Mouse (Mus musculus) gastrocnemius, postnatal 25 days (tissue): ENCODE results near the gene Chrm4. TPM values are rescaled to one million over a fixed set of nuclear protein-coding genes. Genes with fewer than 3 reads are reported as not detected.

Experiments
- DNase-seq: peaks from one replicate; pipeline ENCODE4 v3.0.0; 2022
- total RNA-seq, 2 experiments: library from RNA; stranded (reverse); gene quantifications; 1 replicate in 1 of 2; 2 replicates in 1 of 2; pipeline ENCODE4 v1.2.3; 2021

Chrm4 gene
- total RNA-seq, 2 experiments from 2014 or later: not detected

GRCm38 (mm10) chr2:91944170-91944950 lies 17.3 kb downstream of the Chrm4 start:
- peak; percentile 72 for DNase-seq

DNA sequence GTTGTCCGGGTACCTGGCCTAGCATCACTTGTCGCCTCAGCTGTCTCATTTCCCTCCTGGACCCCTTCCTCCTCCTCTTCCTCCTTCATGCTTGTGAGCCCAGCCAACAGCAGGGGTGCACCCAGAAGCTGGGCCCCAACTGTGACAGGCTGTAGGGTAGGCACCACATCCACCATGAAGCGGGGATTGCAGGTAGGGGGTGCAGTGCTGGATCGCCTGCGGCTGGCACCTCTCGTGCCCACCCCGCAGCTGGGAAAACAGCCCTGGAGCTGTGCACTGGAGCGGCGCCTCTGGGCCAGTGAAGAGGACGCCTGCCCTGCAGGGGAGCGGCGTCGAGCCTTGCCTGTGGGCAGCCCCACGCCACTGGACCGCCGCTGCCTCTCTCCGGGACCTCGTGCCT lies 18.4 kb downstream of the Chrm4 start, which contains the start of gene Gm9821:
Gene Gm9821 (plus strand): TSS at position 221 of the 400 bp plus-strand sequence.
- peak; percentile 5 for DNase-seq

GRCm38 (mm10) chr2:91946836-91947235 lies 19.8 kb downstream of the Chrm4 start:
- peak; percentile 30 for DNase-seq

- peak; percentile 68 for DNase-seq
These were observed 20.5 kb downstream of the Chrm4 start for GRCm38 (mm10) chr2:91947397-91948150.

GRCm38 (mm10) chr2:91948151-91948509 lies 21.1 kb downstream of the Chrm4 start:
- DNase-seq: peak; percentile 36

DNA sequence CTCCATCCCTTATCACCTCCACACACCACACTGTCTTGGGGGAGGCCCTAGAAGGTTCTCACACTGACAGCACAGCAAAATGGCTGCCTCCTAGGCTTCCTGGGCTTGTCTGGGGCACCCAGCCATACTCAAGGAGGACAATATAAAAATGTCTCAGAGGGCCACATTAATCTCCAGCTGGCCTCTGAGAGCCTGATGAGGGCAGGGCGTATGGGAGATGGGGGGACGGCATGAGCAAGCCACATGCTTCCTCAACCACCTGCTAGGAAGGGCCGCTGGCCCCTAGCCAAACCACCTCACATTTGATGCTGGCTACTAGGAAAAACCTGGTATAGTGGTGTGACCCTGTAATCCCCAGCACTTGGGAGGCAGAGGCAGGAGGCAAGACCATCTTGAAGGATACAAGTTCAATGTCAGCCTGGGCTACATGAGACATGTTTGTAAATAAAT lies 21.8 kb downstream of the Chrm4 start:
- peak; percentile 28 for DNase-seq

GRCm38 (mm10) chr2:91949411-91950274 lies 22.6 kb downstream of the Chrm4 start:
- peak; percentile 64 for DNase-seq

GRCm38 (mm10) chr2:91950275-91951085 lies 23.4 kb downstream of the Chrm4 start:
- DNase-seq: peak; percentile 77

GRCm38 (mm10) chr2:91953825-91954224 lies 26.8 kb downstream of the Chrm4 start:
- DNase-seq: peak; percentile 70

DNA sequence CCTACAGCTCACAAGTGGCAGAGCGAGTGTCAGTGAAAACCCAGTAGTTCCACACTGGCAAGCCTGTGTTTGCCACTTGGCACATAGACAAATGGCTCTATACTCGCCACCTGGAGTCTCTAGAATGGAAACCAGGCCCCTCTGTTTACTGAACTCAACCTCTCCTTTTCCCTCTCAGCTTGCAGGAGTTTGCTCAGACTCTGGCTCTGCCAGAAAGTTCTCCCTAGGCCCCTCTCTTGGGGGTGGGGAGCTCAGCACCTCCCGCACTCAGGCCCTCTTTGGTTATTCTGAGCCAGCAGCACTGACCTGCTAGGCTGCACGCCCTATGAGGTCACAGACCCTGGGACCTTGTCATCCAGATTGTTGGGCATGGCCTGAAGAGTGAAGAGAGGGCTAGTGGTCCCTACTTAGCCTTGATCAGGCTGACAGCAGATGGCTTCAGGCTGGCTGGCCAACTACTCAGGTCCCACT lies 28.1 kb downstream of the Chrm4 start:
- DNase-seq: peak; percentile 6

- DNase-seq: no peak
These were observed 28.8 kb downstream of the Chrm4 start for GRCm38 (mm10) chr2:91955875-91956274.

- peak; percentile 30 for DNase-seq
These were observed 30.0 kb downstream of the Chrm4 start for GRCm38 (mm10) chr2:91957096-91957495.

- DNase-seq: no peak
These were observed 31.0 kb downstream of the Chrm4 start for GRCm38 (mm10) chr2:91958049-91958448.

DNA sequence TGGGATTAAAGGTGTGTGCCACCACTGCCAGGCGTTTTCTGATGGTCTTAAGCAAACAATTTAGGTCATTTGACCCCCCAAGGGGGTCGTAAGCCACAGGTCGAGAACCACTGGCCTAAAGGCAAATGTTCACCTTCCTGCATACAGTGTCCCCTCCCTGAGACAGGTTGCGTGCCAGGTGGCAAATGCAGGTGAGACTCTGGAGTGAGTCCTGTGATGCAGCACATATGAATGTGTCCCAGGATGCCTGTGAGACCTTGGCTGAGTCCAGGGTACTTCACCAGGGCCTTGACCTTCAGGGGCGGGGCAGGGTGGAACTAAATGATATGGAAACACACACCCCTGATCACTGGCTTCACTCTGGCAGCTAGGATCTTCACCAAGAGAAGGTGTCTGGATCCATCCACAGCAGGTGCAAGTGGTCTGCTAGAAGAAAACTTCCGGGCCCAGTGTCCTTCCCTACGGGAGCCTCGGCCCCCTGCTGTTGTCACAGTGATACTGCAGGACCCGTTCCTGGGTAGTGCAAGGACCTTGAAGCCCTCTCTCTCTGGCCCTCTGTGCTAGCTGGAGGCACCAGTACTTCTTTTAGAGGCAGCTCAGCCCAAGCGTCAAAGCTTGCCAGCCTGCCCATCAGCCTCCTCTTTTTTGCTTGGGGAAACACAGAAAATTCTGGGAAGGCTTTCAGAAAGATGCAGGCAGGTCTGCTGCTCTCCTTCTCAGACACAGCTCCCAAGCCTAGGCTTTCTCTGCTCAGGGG lies 31.8 kb downstream of the Chrm4 start:
- peak; percentile 45 for DNase-seq

GRCm38 (mm10) chr2:91959544-91960410 lies 32.7 kb downstream of the Chrm4 start:
- DNase-seq: no peak

- no peak for DNase-seq
These were observed 33.4 kb downstream of the Chrm4 start for GRCm38 (mm10) chr2:91960459-91960858.

DNA sequence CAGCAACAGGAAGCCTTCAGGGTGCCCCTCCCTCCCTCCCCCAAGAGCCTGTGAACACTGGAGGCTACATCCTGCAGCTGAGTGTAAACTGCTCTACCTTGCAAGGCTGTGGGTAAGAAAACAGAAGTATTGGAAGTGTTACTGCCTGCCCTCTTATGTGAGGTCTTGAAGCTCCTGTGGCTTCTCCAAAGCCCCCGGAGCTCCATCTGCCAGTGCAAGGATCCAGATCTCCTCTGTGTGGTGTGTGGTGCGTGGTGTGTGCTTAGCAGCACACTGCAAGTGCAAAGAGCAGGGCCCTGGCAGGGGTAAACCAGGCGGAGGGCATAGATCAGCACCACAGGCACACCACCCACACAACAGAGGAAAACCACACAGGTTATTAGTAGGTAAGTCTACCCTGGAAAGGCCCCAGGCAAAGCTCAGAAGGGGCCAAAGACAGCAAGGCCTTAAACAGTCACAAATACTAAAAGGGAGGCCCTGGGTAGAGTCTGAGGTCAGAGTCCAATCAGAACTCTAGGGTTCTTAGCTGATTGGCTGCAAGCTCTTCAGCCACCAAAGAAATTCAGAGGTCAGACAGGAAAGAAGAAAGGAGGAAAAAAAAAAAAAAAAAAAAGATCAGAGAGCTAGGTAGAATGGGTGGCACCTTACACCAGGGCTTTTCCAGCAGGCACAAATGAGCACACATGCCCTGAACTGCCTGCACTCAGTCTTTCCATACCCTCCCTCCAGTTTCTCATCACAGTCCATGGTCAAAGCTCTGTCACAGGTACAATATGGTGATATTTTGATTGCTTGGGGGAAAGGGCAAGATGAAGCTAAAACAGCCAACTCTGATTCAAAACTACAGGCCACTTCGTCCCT lies 35.1 kb downstream of the Chrm4 start:
- DNase-seq: no peak

DNA sequence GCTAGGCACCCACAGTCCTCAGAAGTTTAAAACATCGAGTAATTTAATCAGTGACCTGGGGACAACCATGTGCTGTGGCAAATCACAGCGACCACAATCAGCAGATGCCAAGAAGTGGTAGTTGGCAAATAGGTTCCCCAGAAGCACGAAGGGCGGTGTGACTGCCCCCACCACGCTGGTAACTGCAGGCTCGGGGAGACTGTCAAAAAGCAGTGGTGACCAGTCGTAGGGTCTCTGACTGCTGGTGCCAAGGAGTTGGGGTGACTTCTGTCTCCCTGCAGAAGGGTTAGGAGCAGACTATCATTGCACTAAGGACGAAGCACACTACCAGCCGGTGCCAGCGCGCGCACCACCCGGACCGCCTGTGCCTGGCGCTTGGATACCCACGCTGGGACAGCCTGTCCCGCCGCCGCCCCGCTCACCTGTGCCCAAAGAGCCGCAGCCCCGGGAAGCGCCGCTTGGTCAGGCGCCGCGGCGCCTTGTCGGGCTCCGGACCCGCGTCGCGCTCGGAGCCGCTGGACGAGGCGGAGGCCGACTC lies 35.9 kb downstream of the Chrm4 start:
- DNase-seq: peak; percentile 56
